Mouse (Mus musculus): Measurements from ENCODE around the gene Rpl7l1.

GRCm38 (mm10) chr17:46725731-46726645 is 56.5 kb downstream of the Rpl7l1 start:
- TF ChIP-seq CTCF (IDR thresholded peaks at IDR 0.05) (no peak), EP300 (IDR thresholded peaks at IDR 0.05) (no peak)
